ENCODE assay signal across 8 mouse cellular contexts in genomic region chr3:96634928-96635879, GRCm38 (mm10). TPM values are rescaled to one million over a fixed set of nuclear protein-coding genes. Genes with fewer than 3 reads are reported as not detected.
DNase-seq lines count a peak whose midpoint lies in the region; ATAC-seq and TF ChIP-seq lines count a peak whose summit lies in the region.

Gene Pex11b, plus strand, starts transcription at chr3:96635376.
Gene Gm42957, plus strand, starts transcription at chr3:96635474.

- CTCF ChIA-PET in Patski (lab: Charles Lee): no interaction called here

- H3K9me3 ChIP-seq in hindbrain, embryonic 13.5 days: no peaks in the 10 kb centered on the region

- in situ Hi-C loops in Patski (cut with MboI; ENCODE audit: low pct_unique_long_range_greater_than_20kb): no loop called here

- H3K4me1 ChIP-seq in hindbrain, embryonic 13.5 days (replicated peaks): peaks cover 32% of the 10 kb centered on the region

- H3K27ac ChIP-seq in hindbrain, embryonic 13.5 days: peak within 1 kb of the TSS; percentile 92

- peaks cover 52% of the 10 kb centered on the region for H3K36me3 ChIP-seq in hindbrain, embryonic 13.5 days

- H3K27me3 ChIP-seq in Patski: no peaks in the 10 kb centered on the region
- H3K27me3 ChIP-seq in hindbrain, embryonic 13.5 days: no peaks in the 10 kb centered on the region

- TF ChIP-seq CTCF in Patski (IDR thresholded peaks at IDR 0.05): no peak

- POLR2A ChIA-PET in Patski (lab: Charles Lee): no interaction called here

- 2% methylated on average over 56 of the region's 60 CpGs for WGBS in hindbrain, embryonic 13.5 days

- ATAC-seq in Patski: peak; percentile 81
- peak; percentile 89 for ATAC-seq in hindbrain, embryonic 13.5 days (ENCODE audit: low FRiP score)

- peak within 1 kb of the TSS; percentile 91 for H3K4me2 ChIP-seq in hindbrain, embryonic 13.5 days

- H3K9ac ChIP-seq in hindbrain, embryonic 13.5 days: peak within 1 kb of the TSS; percentile 96

- H3K4me3 ChIP-seq in hindbrain, embryonic 13.5 days: peak within 1 kb of the TSS; percentile 90

- peak; percentile 68 for DNase-seq in Patski (ENCODE audit: low read depth, low spot score)
- DNase-seq in cerebellum, postnatal 14 days: peak; percentile 83 to 87
- peak; percentile 79 to 82 for DNase-seq in frontal cortex, postnatal 14 days (ENCODE audit: low spot score in 2 of 2)
- DNase-seq in layer of hippocampus, postnatal 25 days (ENCODE audit: extremely low spot score in 1 of 2, low spot score in 1 of 2): peak; percentile 69 to 80
- peak; percentile 89 for DNase-seq in lung, postnatal 25 days (ENCODE audit: low spot score)
- peak; percentile 78 for DNase-seq in retina, embryonic 14.5 days (ENCODE audit: low spot score)
- peak; percentile 87 for DNase-seq in thymus, postnatal 4 days

RNA-seq across cellular contexts. Expression of gene Pex11b, which starts in this region (rescaled TPM):
- 84.6 TPM for polyA plus RNA-seq in Patski (2021)
- polyA plus RNA-seq in hindbrain, embryonic 13.5 days (2015; fragmentation: Nextera tagmentation; extraction: Ambion mirVana): 49.0 and 50.2 TPM in 2 replicates
- total RNA-seq in layer of hippocampus, postnatal 25 days (2021): 10 to 100 TPM; 55.3 to 57.3 TPM

RNA-seq across cellular contexts. Expression of gene Gm42957, which starts in this region (rescaled TPM):
- 0.10 TPM for polyA plus RNA-seq in Patski (2021)
- 0.05 and 0.12 TPM in 2 replicates for polyA plus RNA-seq in hindbrain, embryonic 13.5 days (2015; fragmentation: Nextera tagmentation; extraction: Ambion mirVana)
- under 1 TPM; 0.31 to 0.37 TPM for total RNA-seq in layer of hippocampus, postnatal 25 days (2021)

Comparison
In these comparisons a context has a peak if more than half of its experiments do, and no peak if none do; other contexts are left out.
1. Peak in every context shown above with its lines: DNase-seq, ATAC-seq, H3K4me3 ChIP-seq and H3K27ac ChIP-seq.